Mouse (Mus musculus) lung, postnatal 0 days (tissue): ENCODE results near the gene Mctp2.

ENCODE experiments used
- CTCF ChIP-seq: IDR thresholded peaks from 2 replicates; pipeline ENCODE4 v1.5.1; 2016; ENCODE audit warnings: antibody characterized with exemption, mild to moderate bottlenecking
- EP300 ChIP-seq: IDR thresholded peaks from 2 replicates; pipeline ENCODE4 v1.6.1; 2016; ENCODE audit warnings: antibody characterized with exemption, mild to moderate bottlenecking, control low read depth

DNA sequence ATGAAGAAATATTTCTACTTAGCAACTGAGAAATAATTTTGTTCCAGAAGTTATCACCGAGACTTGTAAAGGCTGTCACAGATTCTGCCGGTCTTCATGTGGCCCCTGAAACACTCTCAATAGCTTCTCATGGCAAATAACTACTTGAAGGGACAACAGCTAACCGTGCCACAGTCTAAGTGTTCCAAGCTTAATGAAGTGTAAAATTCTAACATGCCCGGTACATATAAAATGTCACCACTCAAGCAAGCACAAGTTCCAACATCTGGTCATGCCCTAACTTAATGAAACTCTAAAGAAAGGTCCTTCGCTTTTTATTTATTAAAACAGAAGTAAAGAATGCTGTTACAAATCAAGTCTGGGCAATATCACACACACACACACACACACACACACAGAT is 82.8 kb downstream of the Mctp2 start:
- TF ChIP-seq EP300 (no peak), CTCF (no peak)
